Mouse (Mus musculus): ENCODE data around the gene Zfp978. TPM values are rescaled to one million over a fixed set of nuclear protein-coding genes. Genes with fewer than 3 reads are reported as not detected.
"Not testable (repeated sequence)": the region's sequence is repeated elsewhere in the genome, so short reads cannot be mapped to it uniquely, and the experiment has no call there.

Gene Zfp978
- total RNA-seq, 2 experiments from 2014 or later = 1.1 TPM; not detected in 1

- not testable (repeated sequence) for DNase-seq
These were observed 10.6 kb upstream of the Zfp978 start for GRCm38 (mm10) chr4:147350541-147350940.

- not testable (repeated sequence) for DNase-seq
These were observed 9.6 kb upstream of the Zfp978 start for GRCm38 (mm10) chr4:147351376-147351980.

GRCm38 (mm10) chr4:147353626-147354025 lies 7.5 kb upstream of the Zfp978 start:
- not testable (repeated sequence) for DNase-seq

DNA sequence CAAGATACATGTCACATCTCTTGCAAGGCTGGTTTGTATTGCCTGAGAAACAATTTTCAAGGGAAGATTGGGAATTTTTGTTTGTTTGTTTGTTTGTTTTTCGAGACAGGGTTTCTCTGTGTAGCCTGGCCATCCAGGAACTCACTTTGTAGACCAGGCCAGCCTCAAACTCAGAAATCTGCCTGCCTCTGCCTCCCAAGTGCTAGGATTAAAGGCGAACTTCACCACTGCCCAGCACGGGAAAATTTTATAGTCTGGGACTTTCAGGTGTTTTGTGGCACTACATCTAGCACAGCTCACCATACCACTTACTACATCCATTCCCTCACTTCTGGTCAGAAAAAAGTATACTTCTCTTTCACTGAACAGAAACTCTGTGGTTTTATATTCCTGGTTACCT lies 5.1 kb upstream of the Zfp978 start:
- not testable (repeated sequence) for DNase-seq

DNA sequence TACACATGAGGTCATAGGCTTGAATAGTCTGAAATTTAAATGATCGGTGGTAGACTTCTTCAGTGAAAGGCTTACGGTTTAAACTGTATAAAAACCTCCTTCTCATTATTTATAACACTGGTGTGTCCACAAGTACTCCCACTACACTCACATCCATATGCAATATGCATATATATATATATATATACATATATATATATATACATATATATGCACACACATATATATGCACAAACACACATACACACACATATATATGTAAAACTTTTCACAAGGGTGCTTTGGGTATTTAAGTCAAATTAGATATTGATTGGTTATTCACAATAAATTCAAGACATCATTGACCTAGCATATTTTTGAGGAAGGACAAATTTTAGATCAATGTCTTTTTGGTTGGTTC lies 3.9 kb upstream of the Zfp978 start:
- not testable (repeated sequence) for DNase-seq

DNA sequence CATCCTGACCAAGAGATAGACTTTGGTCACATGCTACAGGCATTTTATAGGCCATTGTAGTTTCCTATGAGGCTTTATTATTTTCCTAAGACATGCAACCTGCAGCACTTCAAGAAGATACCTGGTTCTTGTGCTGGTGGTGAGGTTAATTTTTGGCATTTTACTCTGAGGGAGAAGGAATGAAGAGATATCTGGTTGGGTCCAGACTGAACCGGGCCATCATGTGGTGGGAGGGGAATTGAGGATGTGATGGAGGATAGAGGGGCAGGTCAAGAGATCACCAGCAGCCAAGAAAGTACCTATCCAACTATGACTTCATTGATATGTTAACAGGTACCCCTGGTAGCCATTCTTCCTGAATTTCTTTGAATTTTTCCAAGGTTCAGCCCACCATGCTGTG lies 769 bp downstream of the Zfp978 start:
- DNase-seq = not testable (repeated sequence)

GRCm38 (mm10) chr4:147369564-147369963 lies 8.5 kb downstream of the Zfp978 start:
- DNase-seq = not testable (repeated sequence)

- DNase-seq = not testable (repeated sequence)
These were observed 22.1 kb downstream of the Zfp978 start for GRCm38 (mm10) chr4:147383199-147383598.

- not testable (repeated sequence) for DNase-seq
These were observed 36.1 kb downstream of the Zfp978 start for GRCm38 (mm10) chr4:147397201-147397600.

GRCm38 (mm10) chr4:147397934-147398682 lies 37.0 kb downstream of the Zfp978 start:
- not testable (repeated sequence) for DNase-seq

DNA sequence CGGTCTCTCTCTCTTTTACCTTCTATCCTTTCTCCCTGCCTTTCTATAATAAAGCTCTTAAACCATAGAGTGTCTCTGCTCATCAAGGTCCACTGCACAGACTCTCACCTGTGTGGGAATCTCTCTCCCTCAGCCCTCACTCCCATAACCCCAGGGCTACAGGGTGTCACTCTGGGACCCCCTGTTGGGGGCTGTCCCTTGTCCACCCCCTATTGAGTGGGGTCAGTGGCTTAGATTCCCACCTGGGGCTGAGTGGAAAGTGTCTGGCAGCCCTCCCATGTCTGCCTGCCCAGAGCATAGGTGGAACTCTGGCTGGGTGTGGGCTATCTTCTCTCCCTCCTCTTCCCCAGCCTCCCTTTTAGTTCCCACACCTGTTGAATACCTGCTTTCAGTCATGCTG lies 37.6 kb downstream of the Zfp978 start:
- not testable (repeated sequence) for DNase-seq

- not testable (repeated sequence) for DNase-seq
These were observed 38.4 kb downstream of the Zfp978 start for GRCm38 (mm10) chr4:147399505-147399904.

- DNase-seq = not testable (repeated sequence)
These were observed 39.1 kb downstream of the Zfp978 start for GRCm38 (mm10) chr4:147400031-147400847.

- not testable (repeated sequence) for DNase-seq
These were observed 40.0 kb downstream of the Zfp978 start for GRCm38 (mm10) chr4:147400848-147401715.

GRCm38 (mm10) chr4:147401736-147402506 lies 40.8 kb downstream of the Zfp978 start:
- not testable (repeated sequence) for DNase-seq

GRCm38 (mm10) chr4:147402507-147402890 lies 41.4 kb downstream of the Zfp978 start:
- DNase-seq = not testable (repeated sequence)

DNA sequence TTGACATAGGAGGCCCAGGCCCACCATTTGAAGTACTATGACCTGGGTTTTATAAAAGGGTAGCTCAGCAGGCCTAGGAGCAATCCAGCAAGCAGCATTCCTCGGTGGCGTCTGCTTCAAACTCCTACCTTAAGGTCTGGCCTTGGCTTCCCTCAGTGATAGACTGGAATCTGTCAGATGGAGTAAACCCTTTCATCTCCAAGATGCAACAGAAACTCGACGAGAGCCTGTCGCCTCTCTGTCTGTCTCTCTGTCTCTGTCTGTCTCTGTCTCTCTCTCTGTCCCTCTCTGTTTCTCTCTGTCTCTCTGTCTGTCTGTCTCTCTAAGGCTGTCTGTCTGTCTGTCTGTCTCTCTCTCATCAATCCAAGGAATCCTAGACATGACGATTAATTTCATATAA lies 42.4 kb downstream of the Zfp978 start:
- not testable (repeated sequence) for DNase-seq

GRCm38 (mm10) chr4:147403931-147404913 lies 43.1 kb downstream of the Zfp978 start:
- not testable (repeated sequence) for DNase-seq

DNA sequence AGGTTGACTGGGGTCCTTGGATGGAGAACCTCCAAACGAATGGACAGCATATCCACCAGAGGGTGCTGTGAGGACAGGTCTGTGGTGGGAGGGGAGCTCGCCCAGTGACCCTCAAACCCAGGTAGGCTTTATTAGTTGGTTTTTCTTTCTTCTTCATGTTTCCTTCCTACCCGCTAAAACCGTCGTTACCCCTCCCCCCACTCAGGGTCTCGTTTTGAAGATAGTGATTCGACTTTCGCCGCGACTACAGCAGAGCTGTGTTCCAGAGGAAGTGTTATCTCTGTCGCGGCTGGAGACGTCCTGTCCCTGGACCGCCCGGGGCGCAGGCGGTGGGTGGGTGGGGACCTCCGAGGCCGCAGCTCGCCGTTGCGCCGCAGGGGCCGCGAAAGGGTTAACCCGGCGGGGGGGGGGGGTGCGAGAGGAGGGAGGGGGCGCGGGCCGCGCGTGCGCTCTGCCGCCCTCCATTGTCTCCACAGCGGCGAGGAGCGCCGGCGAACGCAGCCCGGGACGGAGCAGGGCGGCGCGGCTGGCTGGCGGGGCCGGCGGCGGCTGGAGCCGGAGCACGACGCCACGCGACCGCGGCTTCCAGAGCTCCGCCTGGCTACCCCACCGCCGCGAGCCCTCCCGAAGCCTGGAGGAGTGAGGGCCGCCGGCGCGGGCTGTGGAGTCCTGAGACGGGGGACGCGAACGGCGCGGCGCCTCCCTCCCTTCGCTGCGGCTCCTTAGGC lies 45.8 kb downstream of the Zfp978 start:
- DNase-seq = peak; percentile 48

Measured in adrenal gland, postnatal 10 days (tissue).